Mouse (Mus musculus): ENCODE data around the gene Olfr251.
"Not testable (repeated sequence)": the region's sequence is repeated elsewhere in the genome, so short reads cannot be mapped to it uniquely, and the experiment has no call there.

- not testable (repeated sequence) for TF ChIP-seq POLR2A (IDR thresholded peaks at IDR 0.05; ENCODE audit: borderline replicate concordance, insufficient read depth, low read length); CTCF (IDR thresholded peaks at IDR 0.05; ENCODE audit: borderline replicate concordance, insufficient read depth, low read depth, low read length)
Observed at GRCm38 (mm10) chr9:38413502-38413901, 36.6 kb downstream of the Olfr251 start.

Measured in cerebellum, adult 2 months (tissue).